Mouse (Mus musculus) G1E-ER4 (cell line): ENCODE results near the gene Gna14. TPM values are rescaled to one million over a fixed set of nuclear protein-coding genes. Genes with fewer than 3 reads are reported as not detected.

ENCODE experiments used
- GATA1 ChIP-seq: IDR thresholded peaks from one replicate; pipeline ENCODE4 v1.8.0; 2012; ENCODE audit warnings: low read length, inconsistent platforms
- polyA plus RNA-seq: library from polyadenylated mRNA; stranded (reverse); fragments of >175 nt; gene quantifications from 2 replicates; pipeline ENCODE4 v1.2.3, GENCODE M21; 2012

Gene Gna14
- polyA plus RNA-seq, 1 experiment = not detected

DNA sequence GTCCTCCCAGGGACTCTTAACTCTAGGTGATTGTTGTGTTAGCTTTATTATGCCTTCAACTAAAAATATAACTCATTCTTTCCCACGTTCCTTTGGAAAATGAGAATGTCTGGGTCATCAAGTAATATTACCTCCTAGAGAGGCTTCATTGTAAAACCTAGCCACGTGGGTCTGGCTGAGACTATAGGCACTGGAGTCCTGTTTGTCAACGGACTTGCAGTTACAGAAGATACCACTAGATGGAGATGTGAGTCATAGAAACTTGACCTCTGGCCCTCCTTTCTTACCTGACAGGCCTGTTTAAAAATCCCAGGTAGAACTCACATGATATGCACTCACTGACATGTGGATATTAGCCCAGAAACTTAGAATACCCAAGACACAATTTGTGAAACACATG, 149.8 kb downstream of the Gna14 start:
- TF ChIP-seq GATA1 = no peak

DNA sequence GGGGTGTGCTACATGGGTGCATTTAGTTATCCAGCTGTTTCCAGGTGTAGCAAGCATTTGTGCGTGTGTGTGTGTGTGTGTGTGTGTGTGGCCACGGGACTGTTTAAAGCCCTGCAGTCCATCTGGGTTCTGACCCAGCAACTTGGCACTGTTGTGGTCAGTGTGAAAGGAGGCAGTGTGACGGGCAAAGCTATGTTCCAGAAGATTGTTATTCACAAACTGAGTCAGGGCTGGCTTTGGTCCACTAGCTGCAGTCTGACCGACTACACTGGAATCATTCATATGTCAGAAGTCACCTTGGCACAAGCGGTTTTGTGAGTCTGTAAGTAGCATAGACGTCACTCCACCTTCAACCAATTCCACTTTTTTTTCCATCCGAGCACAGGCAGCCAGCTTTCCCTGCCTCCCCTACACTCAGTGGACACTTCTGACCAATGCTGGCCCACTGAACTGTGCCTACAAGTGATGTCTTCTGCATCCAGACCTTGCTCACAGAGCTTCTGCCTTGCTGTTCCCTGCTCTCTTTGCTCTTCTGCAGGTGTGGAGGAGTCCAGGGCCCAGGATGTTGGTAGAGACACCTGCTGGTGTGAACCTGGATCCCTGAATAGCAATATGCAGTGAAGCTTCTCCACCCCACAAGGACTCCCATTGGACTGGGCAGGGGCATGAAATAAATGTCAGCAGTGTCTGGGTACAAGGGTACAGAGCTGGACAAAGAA, 157.9 kb downstream of the Gna14 start:
- TF ChIP-seq GATA1 = no peak

DNA sequence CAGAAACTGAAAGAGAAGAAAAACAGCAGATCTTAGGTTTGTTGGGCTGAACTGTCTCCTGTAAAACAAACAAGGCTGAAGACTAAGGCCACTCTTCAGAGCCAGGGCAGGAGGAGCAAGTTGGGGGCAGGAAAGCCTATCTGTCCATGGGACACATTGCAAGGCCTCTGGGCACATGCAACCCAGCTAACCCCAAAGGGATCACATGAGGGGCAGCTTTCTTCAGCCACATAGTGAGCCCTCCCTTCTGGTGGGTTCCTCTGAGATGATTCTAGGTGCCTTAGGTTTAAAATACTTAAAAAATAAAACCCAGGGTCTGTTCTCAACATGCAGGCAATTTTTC, 158.4 kb downstream of the Gna14 start:
- no peak for TF ChIP-seq GATA1

DNA sequence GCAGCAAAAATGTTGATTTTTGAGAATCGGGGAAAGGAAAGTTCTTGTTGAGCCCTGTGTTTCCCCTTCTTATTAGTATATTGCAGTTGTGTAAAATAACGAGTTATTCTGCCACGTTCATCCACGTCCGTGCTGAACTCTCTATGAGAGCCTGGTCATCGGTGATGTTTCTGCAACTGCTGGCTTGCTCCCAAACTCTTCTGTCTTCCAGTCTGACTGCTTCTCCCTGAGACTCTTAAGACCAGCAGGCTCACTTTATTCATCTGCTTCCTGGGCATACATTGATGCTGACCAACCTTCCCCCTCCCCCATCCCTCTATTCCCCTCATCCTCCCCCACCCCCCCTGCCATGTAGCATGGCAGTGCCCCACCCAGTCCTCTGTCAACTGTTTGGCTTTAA, 161.7 kb downstream of the Gna14 start:
- no peak for TF ChIP-seq GATA1

DNA sequence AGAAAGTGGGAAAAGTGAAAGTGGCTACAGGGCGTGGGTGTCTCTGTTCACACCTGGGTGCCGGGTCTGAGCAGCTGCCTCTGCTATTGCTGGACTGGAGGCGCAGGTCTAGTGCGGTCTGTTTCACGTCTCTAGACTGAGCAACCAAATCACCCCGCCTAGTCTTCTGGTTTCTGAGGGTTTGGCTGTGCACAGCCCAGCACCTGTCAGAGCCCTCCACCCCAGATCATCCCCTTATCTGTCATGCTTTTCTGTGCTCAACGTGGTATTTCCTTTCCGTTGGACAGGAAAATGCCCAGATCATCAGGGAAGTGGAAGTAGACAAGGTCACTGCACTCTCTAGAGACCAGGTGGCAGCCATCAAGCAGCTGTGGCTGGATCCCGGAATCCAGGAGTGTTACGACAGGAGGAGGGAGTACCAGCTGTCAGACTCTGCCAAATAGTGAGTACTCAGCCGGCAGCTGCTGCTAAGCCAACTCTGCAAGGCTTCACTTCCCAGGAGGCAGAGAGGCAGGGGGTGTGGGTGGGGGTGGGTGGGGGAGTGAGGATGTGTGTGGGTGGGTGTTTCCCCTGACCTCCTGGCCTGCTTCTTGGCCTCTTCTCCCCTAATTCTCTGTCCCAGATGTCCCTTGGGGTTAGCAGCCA, 163.2 kb downstream of the Gna14 start:
- no peak for TF ChIP-seq GATA1

DNA sequence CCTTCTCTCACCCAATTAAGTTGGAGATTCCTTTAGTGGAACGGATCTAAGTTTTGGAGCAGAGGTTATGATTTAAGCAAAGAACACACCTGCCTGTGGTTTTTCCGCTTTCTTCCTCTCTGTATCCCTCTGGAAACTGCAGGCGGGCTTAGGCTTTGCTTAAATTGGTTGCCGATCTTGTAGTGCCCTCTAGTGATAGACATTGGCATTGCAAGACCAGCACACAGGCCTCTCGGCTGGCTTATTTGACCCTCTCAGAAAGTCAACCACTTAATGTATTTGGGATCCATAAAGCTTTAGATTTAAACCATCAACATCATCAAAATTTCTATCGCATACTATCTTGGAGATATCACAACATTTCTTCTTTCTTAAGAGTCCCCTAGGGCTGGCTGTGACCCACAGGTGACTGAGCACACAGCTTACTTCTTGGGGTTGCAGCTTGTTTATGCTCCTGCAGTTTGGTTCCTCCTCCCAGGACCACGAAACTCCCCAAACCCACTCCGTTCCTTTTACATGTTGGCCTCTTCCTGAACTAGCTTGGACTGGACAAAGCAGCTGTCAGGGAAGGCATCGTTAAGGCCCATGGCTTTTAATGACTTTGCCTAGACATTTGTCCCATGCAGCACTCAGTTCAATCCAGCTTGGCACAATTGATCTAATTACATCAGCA, 163.9 kb downstream of the Gna14 start:
- no peak for TF ChIP-seq GATA1

DNA sequence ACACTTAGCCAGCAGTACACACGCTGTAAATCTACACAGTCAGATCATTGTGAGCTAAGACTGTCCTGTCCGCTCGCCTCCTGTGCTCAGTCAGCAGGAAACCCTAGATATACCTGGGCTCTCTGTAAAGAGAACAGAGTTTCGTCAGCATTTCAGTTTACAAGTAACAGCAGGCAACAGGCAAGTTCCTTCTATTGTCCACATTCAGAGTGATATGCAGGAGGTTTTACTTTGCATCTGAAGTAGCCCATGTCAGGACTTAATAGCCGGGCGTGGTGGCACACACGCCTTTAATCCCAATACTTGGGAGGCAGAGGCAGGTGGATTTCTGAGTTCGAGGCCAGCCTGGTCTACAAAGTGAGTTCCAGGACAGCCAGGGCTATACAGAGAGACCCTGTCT, 166.5 kb downstream of the Gna14 start:
- no peak for TF ChIP-seq GATA1

DNA sequence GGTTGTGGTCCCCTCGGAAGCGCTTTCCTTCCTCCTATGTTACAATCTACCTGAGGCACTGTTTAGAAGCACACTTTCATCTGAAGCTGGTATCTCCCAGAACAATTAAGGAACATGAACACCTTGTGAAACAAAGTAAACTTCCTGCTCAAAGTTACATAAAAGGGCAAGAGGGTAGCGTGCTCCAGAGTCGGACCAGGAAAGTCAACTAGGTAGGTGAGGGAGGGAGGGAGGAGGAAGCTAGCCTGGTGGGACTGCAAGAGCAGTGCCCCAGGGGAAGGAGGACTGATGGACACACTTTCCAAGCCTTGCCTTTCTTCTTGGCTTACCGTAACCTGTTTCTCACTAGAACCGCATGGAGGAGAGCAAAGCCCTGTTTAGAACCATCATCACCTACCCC, 172.1 kb downstream of the Gna14 start:
- TF ChIP-seq GATA1 = no peak

DNA sequence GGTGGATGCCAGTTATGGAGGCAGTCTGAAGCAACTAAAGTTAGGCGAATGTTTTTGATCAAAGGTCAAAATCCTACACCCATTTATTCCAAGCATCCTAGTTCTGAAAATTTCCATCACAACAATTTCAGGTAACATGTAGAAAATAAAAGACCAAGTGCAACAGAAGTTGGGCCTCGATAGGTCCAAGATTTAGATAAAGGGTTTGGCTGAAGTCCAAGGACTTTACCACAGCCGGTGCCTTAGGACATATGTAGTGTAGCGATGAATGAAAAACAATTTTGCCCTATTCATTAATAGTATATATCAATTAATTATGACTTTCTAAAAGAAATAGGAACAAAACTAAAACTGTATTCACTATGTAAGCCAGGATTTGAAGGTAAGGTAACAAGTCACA, 187.6 kb downstream of the Gna14 start:
- no peak for TF ChIP-seq GATA1

DNA sequence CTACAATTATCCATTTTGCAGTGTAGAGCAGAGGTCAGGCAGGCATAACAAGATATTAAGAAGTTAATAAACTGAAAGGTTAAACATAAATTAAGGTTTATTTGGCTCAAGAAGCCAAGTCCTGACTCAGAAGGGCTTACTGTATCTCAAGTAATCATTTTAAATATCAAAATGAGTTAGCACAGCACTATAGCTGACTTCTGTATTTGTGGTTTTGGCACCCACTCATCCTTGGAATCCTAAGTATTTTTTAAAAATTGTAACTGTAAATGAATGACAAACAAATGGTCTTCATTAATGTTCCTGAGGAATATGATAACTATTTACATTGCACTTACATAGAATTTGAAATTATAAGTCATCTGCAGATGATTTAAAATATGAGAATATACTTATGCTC, 189.4 kb downstream of the Gna14 start:
- TF ChIP-seq GATA1 = no peak

DNA sequence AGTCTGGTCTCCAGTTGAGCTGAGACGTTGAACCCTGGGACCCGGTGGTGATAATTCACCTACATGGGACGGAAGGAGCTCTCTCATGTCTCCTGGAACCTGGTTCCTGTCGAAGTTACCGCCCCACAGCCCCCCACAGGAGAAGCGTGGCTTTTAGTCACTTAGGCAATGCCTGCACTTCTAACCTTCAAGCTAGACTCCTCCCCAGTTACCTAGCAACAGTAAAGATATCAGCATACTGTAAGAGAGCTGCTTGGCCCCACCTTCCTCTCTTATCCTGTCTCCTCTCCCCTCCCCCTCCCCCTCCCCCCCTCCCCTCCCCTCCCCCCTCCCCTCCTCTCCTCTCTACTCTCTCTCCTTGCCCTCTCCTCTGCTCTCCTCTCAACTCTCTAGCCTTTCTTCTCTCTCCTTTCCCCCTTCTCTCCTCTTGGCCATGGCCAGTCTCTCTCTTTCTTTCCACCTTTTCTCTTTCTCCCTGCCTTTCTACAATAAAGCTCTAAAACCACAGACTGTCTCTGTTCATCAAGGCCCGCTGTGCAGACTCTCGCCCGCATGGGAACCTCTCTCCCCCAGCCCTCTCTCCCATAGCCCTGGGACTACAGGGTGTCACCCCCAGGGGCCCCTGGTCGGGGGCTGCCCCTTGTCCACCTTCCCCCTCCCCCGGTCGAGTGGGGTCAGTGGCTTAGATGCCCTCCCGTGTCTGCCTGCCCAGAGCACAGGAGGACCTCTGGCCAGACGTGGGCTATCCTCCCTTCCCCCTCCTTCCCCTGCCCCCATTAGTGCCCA, 190.2 kb downstream of the Gna14 start:
- TF ChIP-seq GATA1 = no peak
